Mouse (Mus musculus) heart, embryonic 13.5 days (tissue): ENCODE results near the gene Tns1. TPM values are rescaled to one million over a fixed set of nuclear protein-coding genes. Genes with fewer than 3 reads are reported as not detected.
A peak's percentile ranks its signal among the peaks of the same experiment; 100 is the strongest.

Experiments used
- ATAC-seq: fragments of 200-750 bp; cut with Nextera tagmentation; 2 replicates; pipeline ENCODE4 v1.8.0; 2017; ENCODE audit warnings: moderate TSS enrichment; ENCODE audit not compliant: insufficient number of reproducible peaks, low FRiP score, low TSS enrichment; ENCODE audit errors: extremely low read depth
- H3K27ac ChIP-seq: fragments of 300-500 bp; sonication (generic); replicated peaks from 2 replicates; pipeline ENCODE4 v1.5.1; 2015; ENCODE audit warnings: moderate library complexity, mild to moderate bottlenecking, inconsistent platforms
- H3K27me3 ChIP-seq: fragments of 300-500 bp; sonication (generic); replicated peaks from 2 replicates; pipeline ENCODE4 v1.6.1; 2015; ENCODE audit warnings: mild to moderate bottlenecking, inconsistent platforms
- H3K36me3 ChIP-seq: fragments of 300-500 bp; sonication (generic); 2 replicates; pipeline ENCODE4 v1.6.1; 2015; ENCODE audit warnings: mild to moderate bottlenecking, inconsistent platforms
- H3K4me1 ChIP-seq: fragments of 300-500 bp; sonication (generic); 2 replicates; pipeline ENCODE4 v1.6.1; 2015; ENCODE audit warnings: inconsistent platforms
- H3K4me2 ChIP-seq: fragments of 300-500 bp; sonication (generic); 2 replicates; pipeline ENCODE4 v1.6.1; 2015; ENCODE audit warnings: inconsistent platforms, mild to moderate bottlenecking, moderate library complexity
- H3K4me3 ChIP-seq: fragments of 300-500 bp; sonication (generic); 2 replicates; pipeline ENCODE4 v1.5.1; 2015; ENCODE audit warnings: moderate library complexity, mild to moderate bottlenecking, inconsistent platforms
- H3K9ac ChIP-seq: fragments of 300-500 bp; sonication (generic); 2 replicates; pipeline ENCODE4 v1.6.1; 2015; ENCODE audit warnings: inconsistent platforms, mild to moderate bottlenecking, moderate library complexity
- H3K9me3 ChIP-seq: fragments of 300-500 bp; sonication (generic); 2 replicates; pipeline ENCODE4 v1.6.1; 2016; ENCODE audit warnings: inconsistent platforms
- WGBS: fragments of 180-500 bp; shearing (Covaris S2); methylation state at CpG from one replicate; pipeline ENCODE4 v1.1.7; 2015; ENCODE audit warnings: mixed read lengths; 5-methylcytosine and 5-hydroxymethylcytosine counted together
- polyA plus RNA-seq: library from polyadenylated mRNA; unstranded; fragments of >200 nt; fragmentation: Nextera tagmentation; extraction: Ambion mirVana; gene quantifications from 2 replicates; pipeline ENCODE4 v1.2.1, GENCODE M21; 2015

The Tns1 gene
- polyA plus RNA-seq, 1 experiment from 2014 or later, result 105 TPM

DNA sequence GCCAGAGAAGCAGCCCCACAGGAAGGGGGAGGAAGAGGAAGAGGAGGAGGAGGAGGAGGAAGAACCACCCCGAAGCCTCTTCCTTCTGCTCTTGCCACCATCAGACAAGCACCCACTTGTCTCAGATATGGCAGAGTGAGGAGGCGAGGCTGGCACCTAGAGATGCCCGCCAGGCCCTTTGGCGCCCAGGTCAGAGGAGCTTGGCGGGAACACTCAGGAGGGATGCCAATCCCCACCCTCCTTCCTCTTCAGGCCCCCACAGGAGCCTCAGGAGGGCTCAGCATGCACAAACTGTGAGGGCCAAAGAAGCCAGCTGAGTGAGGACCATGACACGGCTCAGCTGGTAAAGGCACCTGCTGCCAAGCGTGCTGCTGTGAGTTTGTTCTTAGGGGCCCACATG lies 3.1 kb downstream of the Tns1 start:
- peak overlapping the region; percentile 48; the same call in 1 of the 2 replicates for H3K27ac ChIP-seq
- 81% methylated on average over 7 of the region's 7 CpGs for WGBS

DNA sequence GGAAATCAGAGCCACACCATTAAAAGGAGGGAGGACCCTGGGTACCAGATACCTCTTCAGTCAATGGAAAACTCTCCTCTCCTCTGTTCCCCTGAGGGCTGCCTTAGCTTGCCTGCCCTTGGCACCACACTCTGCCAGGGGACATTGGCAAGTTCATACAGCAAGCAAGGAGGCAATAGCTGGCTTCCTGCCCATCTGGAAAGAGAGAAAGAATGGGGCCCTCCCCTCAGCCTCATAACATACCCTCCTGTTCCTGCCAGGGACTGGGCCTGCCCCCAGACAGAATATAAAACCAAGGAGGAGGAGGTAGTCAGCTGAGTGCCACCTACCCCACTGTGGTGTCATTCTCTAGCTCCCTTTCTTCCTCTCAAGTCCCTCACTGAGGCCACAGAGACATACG lies 5.1 kb downstream of the Tns1 start:
- no peak for ATAC-seq
- WGBS, result 85% methylated on average over 1 of the region's 1 CpGs
- Histone ChIP-seq H3K4me1 (peaks cover 37% of the 10 kb centered on the region), H3K4me2 (no peak overlapping the region), H3K9ac (no peak overlapping the region), H3K27ac (no peak overlapping the region), H3K36me3 (no peaks in the 10 kb centered on the region), H3K4me3 (no peak overlapping the region), H3K27me3 (peaks cover 7% of the 10 kb centered on the region; the same call in 1 of the 2 replicates), H3K9me3 (no peaks in the 10 kb centered on the region)

More for the DNA sequence above, 3.1 kb downstream of the Tns1 start:
- Histone ChIP-seq H3K27me3 (peaks cover 13% of the 10 kb centered on the region), H3K9me3 (no peaks in the 10 kb centered on the region), H3K9ac (no peak overlapping the region), H3K36me3 (no peaks in the 10 kb centered on the region), H3K4me2 (no peak overlapping the region), H3K4me3 (no peak overlapping the region), H3K4me1 (peaks cover 41% of the 10 kb centered on the region)
- no peak for ATAC-seq

DNA sequence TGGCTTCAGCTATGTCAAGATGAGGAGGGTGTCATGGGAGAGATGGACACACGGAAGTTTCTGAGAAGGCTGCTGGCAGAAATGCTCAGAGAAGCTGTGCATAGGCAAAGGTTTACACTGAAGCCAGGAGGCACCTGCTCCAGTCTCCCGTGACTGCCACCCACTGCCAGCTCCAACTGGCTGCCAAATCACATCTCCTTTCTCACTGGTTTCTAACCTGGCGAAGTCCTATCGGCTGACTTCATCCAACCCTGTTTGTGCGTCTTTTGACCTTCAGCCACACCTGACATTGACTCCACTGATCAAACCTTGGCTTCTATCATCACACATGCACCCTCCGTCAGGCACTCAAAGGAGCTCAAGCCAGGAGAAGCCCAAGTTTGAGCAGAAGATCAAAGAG lies 6.4 kb downstream of the Tns1 start:
- Histone ChIP-seq H3K4me2 (no peak overlapping the region), H3K4me1 (peaks cover 35% of the 10 kb centered on the region), H3K36me3 (no peaks in the 10 kb centered on the region), H3K4me3 (no peak overlapping the region), H3K9me3 (no peaks in the 10 kb centered on the region), H3K9ac (no peak overlapping the region), H3K27me3 (0 out of 2 replicates have a peak, but pooled peaks cover 3% of the 10 kb centered on the region), H3K27ac (no peak overlapping the region)
- no peak for ATAC-seq
- WGBS, result 79% methylated on average over 6 of the region's 6 CpGs

DNA sequence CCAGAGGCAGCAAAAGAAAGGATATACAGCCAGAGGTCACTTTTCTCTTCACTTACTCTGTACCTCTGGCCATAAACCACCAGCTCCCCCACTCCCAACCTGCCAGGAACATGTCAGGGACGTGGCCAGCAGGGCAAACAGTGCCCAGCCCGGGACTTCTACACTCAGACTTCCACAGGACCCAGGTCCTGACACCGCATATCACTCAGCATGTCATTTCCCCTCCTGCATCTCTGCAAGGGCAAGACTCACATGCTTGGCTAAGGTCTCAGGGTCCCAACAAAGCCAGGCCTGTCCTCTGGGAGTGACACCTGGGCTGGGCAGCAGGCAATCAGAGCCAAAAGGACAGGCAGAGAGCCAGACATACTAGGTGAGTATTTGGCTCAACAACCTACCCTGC lies 11.2 kb downstream of the Tns1 start:
- no peak for ATAC-seq
- WGBS, result 45% methylated on average over 3 of the region's 3 CpGs
- H3K9ac ChIP-seq, result 0 out of 2 replicates have a peak overlapping the region, but pooled peaks have one; percentile 2
- no peak overlapping the region for H3K4me2 ChIP-seq
- H3K9me3 ChIP-seq, result no peaks in the 10 kb centered on the region
- H3K4me3 ChIP-seq, result no peak overlapping the region
- peaks cover 32% of the 10 kb centered on the region for H3K4me1 ChIP-seq
- H3K27me3 ChIP-seq, result no peaks in the 10 kb centered on the region
- H3K36me3 ChIP-seq, result no peaks in the 10 kb centered on the region
- no peak overlapping the region for H3K27ac ChIP-seq

DNA sequence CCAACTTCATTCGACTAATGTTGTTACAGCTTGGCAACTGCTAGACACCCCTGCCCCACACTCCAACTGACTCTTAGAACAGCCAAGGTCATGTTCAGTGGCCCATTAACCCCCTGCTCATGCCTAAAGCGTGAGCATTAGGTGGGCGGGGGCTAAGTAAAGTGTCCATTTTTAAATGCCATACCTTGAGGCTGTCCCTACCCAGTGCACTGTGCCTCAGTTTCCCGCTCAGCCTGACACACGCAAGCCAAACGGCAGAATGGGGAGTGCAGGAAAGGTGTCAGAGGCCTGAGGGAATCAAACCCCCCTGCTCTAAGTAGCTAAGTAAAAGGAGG lies 12.6 kb downstream of the Tns1 start:
- H3K27me3 ChIP-seq, result no peaks in the 10 kb centered on the region
- no peaks in the 10 kb centered on the region for H3K9me3 ChIP-seq
- no peak for ATAC-seq
- H3K36me3 ChIP-seq, result no peaks in the 10 kb centered on the region
- H3K9ac ChIP-seq, result peak overlapping the region; percentile 28; the same call in 1 of the 2 replicates
- H3K4me2 ChIP-seq, result no peak overlapping the region
- 48% methylated on average over 6 of the region's 6 CpGs for WGBS
- no peak overlapping the region for H3K27ac ChIP-seq
- H3K4me1 ChIP-seq, result peaks cover 34% of the 10 kb centered on the region
- no peak overlapping the region for H3K4me3 ChIP-seq

DNA sequence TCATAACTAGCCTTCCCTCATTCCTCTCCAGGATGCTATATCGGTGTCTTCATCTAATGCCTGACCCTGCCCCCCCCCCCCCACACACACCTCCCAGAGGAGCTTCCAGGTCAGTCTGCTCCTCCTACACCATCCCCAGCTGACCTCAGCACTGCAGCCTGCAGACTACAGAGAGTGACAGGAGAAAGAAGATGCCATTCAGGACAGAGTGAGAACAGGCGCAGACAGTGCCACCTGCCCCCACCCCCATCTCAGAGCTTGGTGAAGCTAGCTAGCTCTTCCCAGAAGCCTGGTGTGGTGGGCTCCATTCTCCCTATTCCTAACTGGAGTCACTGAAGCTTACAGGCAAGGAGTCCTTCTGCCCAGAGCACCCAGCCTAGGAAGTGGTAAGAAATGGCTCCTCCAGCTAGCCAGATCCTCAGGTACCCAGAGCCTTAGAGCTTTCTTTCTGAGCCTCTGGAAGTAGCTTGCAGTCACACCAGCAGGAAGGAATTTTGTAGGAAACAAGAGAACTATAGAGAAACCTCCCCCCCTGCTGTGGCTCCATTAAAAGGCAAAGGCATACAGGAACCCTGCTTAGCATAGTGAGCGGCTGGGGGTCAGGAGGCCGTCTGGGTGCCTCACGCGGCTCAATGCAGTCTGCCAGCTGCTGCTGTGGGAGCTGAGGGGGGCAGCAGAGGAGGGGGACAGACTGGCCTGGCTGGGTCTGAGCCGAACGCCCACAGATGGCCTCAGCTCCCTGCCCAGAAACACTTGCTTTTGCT lies 13.1 kb downstream of the Tns1 start:
- no peak overlapping the region for H3K4me2 ChIP-seq
- no peak for ATAC-seq
- H3K9ac ChIP-seq, result peak overlapping the region; percentile 28

DNA sequence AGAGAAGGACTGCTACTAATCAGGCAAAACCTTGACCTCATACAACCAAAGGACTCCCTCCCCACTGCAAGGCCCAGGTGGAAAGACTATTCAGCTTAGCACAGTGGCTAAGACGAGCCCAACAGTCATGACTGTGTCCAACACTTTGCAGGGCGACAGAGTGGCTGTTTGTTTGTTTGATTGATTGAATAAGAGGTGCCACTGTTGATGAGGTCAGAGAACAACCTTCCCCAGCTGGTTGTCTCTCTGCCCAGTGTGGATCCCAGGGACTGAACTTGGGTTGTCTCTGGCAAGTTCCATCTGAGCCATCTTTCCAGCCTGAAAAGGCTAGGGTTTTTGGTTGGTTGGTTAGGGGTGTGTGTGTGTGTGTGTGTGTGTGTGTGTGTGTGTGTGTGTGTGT lies 14.6 kb downstream of the Tns1 start:
- H3K27me3 ChIP-seq, result no peaks in the 10 kb centered on the region; the same call in 1 of the 2 replicates
- no peak overlapping the region for H3K27ac ChIP-seq
- no peak for ATAC-seq
- no peak overlapping the region for H3K9ac ChIP-seq
- H3K4me2 ChIP-seq, result no peak overlapping the region
- no peaks in the 10 kb centered on the region for H3K36me3 ChIP-seq
- peaks cover 37% of the 10 kb centered on the region for H3K4me1 ChIP-seq
- WGBS, result 65% methylated on average over 2 of the region's 2 CpGs
- no peaks in the 10 kb centered on the region for H3K9me3 ChIP-seq
- no peak overlapping the region for H3K4me3 ChIP-seq

More for the DNA sequence above, 13.1 kb downstream of the Tns1 start:
- Histone ChIP-seq H3K27ac (0 out of 2 replicates have a peak overlapping the region, but pooled peaks have one; percentile 5), H3K4me1 (peaks cover 34% of the 10 kb centered on the region), H3K4me3 (no peak overlapping the region), H3K36me3 (no peaks in the 10 kb centered on the region), H3K9me3 (no peaks in the 10 kb centered on the region), H3K27me3 (no peaks in the 10 kb centered on the region; the same call in 1 of the 2 replicates)
- WGBS, result 22% methylated on average over 8 of the region's 8 CpGs

DNA sequence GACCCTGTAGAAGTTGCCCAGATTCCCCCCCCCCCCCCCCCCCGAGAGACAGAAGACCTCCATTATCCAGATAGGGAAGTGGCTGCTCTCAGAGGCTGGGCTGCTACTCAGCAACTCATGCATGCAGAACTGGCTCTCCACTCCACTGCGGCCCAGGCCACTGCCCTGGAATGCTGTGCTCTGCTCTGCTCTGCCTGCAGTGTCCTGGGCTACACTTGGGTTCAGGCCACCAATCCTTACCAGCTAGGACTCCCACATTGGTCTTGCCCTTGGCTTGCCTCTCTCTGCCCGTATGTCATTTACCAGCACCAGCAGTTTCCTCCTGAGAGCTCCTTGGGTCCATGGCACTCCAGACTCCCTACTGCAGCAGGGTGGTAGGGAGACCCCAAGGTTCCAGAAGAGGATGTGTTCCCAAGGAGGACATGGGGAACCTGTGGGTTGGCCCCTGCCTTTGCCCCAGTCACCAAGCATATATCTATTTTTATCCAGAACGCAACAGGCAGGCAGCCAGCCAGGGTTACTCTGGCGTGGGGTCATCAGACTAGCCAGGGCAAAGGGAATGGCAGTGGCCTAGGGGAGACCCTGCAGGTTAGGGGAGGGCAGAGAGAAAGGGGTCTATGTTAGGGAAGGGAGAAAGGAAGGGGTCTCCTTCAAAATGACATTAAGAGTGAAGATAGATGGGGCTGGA lies 16.2 kb downstream of the Tns1 start:
- no peaks in the 10 kb centered on the region; the same call in 1 of the 2 replicates for H3K27me3 ChIP-seq
- H3K4me3 ChIP-seq, result no peak overlapping the region
- H3K4me1 ChIP-seq, result peaks cover 45% of the 10 kb centered on the region
- ATAC-seq, result no peak
- WGBS, result 59% methylated on average over 4 of the region's 5 CpGs
- H3K9ac ChIP-seq, result no peak overlapping the region
- no peaks in the 10 kb centered on the region for H3K36me3 ChIP-seq
- no peak overlapping the region for H3K27ac ChIP-seq
- no peaks in the 10 kb centered on the region for H3K9me3 ChIP-seq
- H3K4me2 ChIP-seq, result no peak overlapping the region

DNA sequence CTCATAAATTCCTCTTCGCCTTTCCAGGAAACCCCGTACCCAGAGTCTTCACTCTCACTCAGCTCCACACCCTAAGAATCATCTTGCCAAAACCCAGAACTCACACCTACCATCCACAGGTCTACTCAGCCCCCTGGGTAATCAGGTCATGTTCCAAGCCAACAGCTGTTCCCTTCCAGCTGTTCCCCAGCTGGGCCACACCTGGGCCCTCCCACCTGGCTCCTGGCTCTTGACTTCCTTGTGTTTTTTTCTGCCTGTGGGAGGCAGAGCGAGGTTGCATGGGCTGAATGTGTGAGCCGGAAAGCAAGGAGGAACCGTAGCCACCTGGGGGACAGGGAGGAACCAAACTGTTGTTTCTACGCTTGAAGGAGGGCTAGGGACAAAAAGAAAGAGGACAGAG lies 18.0 kb downstream of the Tns1 start:
- Histone ChIP-seq H3K27me3 (peaks cover 5% of the 10 kb centered on the region; the same call in 1 of the 2 replicates), H3K36me3 (no peaks in the 10 kb centered on the region), H3K9me3 (no peaks in the 10 kb centered on the region), H3K4me1 (peaks cover 44% of the 10 kb centered on the region), H3K4me2 (no peak overlapping the region), H3K27ac (no peak overlapping the region), H3K9ac (no peak overlapping the region), H3K4me3 (no peak overlapping the region)
- ATAC-seq, result no peak
- 68% methylated on average over 6 of the region's 6 CpGs for WGBS

DNA sequence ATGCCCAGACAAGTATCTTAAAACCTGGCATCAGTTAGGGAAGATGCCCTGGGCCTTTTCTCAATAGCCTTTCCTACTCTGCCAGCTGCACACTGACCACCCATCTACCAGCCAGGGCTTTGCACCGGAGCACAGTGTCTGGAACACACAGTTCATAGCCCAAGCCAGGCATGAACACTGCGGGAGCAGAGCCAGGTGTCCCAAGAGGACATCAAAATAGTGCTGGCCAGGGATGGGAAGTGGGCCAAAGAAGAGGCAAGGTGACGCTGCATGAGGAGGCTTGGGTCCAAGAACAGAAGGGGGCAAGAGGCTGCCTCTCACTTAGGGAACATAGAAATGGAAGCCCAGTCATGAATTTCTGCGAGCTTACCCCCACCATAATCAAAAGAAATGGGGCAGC lies 18.6 kb downstream of the Tns1 start:
- Histone ChIP-seq H3K27me3 (peaks cover 9% of the 10 kb centered on the region), H3K27ac (no peak overlapping the region), H3K36me3 (no peaks in the 10 kb centered on the region), H3K9me3 (no peaks in the 10 kb centered on the region), H3K9ac (no peak overlapping the region), H3K4me2 (no peak overlapping the region), H3K4me1 (peaks cover 39% of the 10 kb centered on the region), H3K4me3 (no peak overlapping the region)
- ATAC-seq, result no peak
- WGBS, result 82% methylated on average over 4 of the region's 4 CpGs

DNA sequence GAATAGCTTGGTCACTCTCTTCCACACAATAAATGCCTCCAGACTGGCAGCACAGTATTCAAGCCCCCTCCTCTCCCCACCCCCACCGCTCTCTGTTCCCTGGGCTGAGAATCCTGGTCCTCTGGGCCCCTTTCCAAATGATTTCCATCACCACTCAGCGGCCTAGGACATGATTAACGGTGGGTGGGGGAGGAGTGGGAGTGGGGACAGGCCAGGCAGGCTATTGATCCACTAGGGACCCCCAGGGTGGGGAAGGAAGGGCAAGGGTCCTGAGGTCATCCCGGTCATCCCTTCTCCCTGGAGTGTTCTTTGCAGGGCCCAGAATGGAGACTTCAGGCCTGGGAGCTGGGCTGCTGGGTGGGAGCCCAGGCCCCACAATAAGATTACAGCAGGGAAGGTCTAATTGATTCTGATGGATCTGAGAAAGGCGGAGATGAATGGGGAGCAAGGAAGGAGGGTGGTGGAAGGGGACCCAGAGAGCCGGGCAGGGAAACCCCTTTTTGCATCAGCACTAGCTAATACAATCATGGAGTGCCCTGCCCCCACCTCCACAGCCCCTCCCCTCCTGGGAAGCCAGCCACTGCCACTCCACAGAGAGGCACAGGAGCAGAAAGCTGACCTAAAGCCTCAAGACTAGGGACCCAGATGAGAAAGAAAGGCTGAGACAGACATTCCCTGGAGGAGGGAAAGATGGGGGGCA lies 20.4 kb downstream of the Tns1 start:
- H3K4me3 ChIP-seq, result no peak overlapping the region
- H3K9me3 ChIP-seq, result no peaks in the 10 kb centered on the region
- H3K27ac ChIP-seq, result peak overlapping the region; percentile 54
- no peak overlapping the region for H3K4me2 ChIP-seq
- H3K36me3 ChIP-seq, result no peaks in the 10 kb centered on the region
- 0 out of 2 replicates have a peak overlapping the region, but pooled peaks have one; percentile 53 for H3K9ac ChIP-seq
- H3K27me3 ChIP-seq, result peaks cover 27% of the 10 kb centered on the region
- ATAC-seq, result peak; percentile 14; the same call in 1 of the 2 replicates
- 35% methylated on average over 6 of the region's 6 CpGs for WGBS
- H3K4me1 ChIP-seq, result peaks cover 49% of the 10 kb centered on the region
